Mouse (Mus musculus): ENCODE results near the gene Lrrtm3.

Gene Lrrtm3

GRCm38 (mm10) chr10:64089680-64090460, at the start of gene Lrrtm3:
Lrrtm3 (minus strand) TSS chr10:64090277.
- peak; percentile 64 for DNase-seq

DNA sequence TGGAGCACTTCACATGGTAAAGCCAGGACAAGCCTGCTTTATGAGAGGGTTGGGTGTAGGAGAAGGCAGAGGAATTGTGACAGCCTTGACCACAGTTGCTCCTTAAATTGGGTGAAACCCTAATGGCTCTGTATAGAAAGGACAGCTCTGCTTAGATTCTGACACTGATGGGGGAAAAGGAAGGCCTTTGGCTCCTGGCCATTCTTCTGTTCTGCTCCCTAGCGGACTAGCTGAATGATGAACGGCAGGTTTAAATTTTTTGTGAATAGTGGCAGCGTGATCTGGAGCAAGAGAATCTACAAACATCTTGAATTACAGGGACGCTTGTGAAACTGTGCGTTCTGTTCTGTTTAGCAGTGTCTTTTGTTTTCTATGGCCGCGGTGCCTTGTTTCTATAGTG, 45.4 kb upstream of the Lrrtm3 start:
- DNase-seq, result no peak

DNA sequence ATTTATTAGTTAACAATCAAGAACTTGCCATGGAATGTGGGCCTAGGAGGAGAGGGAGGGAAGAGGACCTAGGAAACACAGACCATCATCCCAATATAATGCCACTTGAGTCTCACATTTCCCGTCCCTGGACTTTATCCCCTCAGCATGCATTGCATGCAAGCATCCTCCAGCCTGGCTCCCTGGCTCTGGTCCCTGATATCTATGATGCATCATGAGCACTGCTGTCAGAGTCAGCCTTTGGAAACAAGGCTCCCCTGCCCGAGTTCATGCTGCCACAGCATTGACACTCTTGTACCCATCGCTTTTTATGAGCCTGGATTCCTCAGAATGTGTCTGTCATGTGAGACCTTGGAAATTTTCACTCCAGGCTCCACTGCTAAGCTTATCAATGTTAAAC, 43.4 kb upstream of the Lrrtm3 start:
- DNase-seq, result no peak

GRCm38 (mm10) chr10:64130397-64131150, 40.5 kb upstream of the Lrrtm3 start:
- no peak for DNase-seq

- DNase-seq, result no peak
Observed at GRCm38 (mm10) chr10:64118833-64119232, 28.8 kb upstream of the Lrrtm3 start.

DNA sequence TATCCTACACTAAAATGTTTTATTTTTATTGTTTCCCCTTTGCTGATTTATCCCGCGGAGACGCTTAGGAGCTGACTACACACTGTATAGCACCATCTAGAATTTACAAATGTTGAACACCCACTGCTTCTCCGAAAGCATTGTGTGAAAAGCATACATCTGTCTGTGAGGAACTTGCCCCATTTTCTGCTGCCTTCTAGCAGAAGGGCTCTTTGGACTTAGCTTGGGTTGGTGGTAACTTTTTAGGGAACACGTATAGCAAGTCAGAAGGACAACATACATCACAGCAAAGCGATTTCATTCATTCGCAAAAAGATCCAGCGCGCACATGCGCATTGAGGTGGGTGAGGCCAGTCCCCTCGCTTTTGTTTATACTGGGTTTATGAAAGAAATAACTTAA, 25.2 kb upstream of the Lrrtm3 start:
- DNase-seq, result no peak

DNA sequence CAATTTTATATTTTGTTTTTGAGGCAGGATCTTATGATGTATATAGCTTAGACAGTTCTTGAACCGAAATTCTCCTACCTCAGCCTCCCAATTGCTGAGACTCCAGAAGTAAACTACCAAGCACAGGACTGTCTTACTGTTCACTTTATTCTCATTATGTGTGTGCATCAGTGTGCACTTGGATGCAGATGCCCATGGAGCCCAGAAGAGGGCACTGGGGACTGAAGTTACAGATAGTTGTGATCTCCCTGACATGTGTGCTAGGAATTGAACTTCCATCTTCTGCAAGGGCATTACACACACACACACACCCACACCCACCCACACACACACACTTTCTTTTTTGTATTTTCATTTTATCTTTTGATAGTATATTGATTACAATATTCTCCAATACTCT, 6.5 kb upstream of the Lrrtm3 start:
- DNase-seq, result no peak

GRCm38 (mm10) chr10:64088774-64089460, 1.2 kb downstream of the Lrrtm3 start:
- no peak for DNase-seq

GRCm38 (mm10) chr10:64087936-64088773, 1.9 kb downstream of the Lrrtm3 start:
- no peak for DNase-seq

- no peak for DNase-seq
Observed at GRCm38 (mm10) chr10:64087521-64087920, 2.6 kb downstream of the Lrrtm3 start.

GRCm38 (mm10) chr10:64086567-64087391, 3.3 kb downstream of the Lrrtm3 start:
- DNase-seq, result no peak

DNA sequence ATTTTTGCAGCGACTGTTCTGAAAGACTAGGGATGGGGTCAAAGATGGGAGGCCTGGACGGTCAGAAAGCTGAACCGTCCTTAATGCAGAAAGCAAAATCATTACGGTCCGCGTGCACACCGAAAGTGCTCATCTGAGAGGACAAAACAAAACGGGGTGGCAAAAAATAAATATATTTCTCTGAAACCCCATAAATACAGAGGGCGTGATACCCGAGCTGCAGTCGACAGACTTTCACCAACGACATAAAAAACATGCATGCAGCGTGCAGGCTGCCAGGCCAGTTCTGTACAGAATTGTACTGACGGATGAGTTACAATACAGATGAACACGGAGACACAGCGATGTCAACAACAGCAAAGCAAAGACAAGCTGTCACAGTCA, 3.9 kb downstream of the Lrrtm3 start:
- DNase-seq, result no peak

- no peak for DNase-seq
Observed at GRCm38 (mm10) chr10:64084465-64084864, 5.6 kb downstream of the Lrrtm3 start.

DNA sequence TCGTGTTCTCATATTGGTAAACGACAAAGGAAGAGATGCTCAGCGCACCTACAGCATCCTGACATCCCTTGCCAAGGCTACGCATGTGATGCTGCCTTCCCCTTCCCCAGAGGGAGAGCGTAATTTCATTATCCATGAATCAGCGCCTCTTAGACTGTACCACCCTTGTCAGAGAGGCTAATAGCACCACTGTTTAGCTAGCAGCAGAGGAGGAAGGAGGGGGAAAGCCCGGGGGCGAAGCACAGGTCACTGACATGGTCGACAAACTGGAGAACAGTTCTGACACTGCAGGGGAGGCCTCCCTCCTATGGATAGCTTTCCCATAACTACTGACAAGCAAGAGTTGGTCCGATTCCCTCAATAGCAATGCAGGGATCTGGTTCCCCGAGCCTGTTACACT, 6.3 kb downstream of the Lrrtm3 start:
- no peak for DNase-seq

DNA sequence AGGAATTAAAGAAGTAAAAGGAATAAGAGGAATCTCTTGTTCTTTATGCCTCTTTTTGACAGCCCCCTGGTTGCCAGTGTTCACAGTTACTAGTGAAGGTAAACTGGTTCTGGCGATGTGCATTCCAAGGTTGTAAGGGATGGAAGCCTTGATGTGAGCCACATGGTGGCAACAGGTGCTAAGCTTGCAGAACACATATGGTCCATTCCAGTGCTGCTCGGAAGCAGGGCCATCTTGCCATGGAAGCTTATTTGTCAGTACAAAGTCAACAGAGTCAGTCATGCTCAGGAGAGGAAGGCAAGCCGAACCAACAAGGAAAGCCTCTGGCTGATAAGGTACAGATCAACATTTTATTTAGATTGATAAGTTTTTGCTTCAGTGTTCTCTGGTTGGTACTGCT, 7.7 kb downstream of the Lrrtm3 start:
- no peak for DNase-seq

DNA sequence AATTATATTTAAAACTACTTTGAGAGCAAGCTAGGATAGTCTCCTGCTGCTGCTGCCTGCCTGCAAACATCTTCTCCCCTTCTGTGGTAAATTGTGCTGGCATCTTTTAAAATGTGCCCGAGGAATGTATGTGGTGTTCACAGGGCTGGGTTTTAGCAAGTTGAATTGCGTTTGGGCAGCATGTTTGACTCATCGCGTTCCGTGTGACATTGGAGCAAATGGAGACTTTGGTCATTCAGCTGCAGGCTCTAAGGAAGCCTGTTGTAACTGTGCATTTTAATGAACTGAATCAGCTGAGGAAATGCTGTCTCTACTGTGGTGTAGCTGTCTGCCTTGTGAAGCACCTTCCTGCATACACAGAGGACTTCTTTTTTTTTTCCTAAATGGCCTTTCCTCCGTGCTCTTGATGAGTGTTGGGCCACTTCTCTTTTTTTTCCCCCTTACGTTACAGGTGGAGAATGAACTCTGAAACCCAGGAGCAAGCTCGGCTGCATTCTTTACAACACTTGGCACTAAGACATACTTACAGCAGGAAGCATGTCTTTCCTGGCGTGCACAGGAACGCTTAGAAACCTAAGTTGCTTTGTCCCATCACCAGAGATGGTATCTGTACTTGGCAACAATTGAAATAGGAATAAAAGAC, 13.5 kb downstream of the Lrrtm3 start:
- no peak for DNase-seq

DNA sequence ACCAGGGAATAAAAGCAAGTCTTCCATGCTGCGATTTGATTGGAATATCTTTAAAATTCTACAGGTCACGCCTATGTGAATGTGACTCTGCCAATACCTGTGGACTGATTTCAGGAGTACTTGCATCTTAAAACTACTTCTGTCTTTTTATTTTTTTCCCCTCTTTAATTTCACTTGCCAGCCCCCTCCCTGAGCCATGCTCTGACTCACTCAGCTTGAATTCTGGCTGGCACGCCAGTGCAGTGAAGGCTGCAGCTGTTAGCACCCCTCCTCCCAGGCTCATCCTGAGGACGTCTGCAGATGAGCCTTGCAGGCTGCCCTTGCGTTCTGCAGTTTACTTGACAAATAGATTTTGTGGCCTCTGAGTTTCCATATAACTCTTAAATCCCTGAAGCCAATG, 14.1 kb downstream of the Lrrtm3 start:
- DNase-seq, result no peak

GRCm38 (mm10) chr10:64063704-64064103, 26.4 kb downstream of the Lrrtm3 start:
- no peak for DNase-seq

GRCm38 (mm10) chr10:64049946-64050345, 40.1 kb downstream of the Lrrtm3 start:
- no peak for DNase-seq

DNA sequence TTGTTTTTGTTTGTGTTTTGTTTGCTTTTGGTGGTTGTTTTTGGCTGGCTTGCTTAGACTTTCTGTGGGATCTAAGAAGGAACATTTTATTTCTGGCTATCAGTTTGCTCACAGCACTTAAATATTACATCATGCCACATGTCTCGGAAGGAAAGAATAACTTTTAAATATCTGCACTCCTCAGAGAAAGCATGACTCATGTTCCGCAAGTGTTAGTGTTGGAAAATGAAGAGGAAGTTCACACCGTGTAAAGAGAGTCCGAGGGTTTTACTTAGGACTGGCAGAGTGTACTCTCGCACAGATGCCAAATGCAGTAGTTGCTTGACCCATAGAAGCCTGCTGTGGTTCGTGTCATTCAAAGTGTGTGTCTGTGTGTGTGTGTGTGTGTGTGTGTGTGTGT, 40.9 kb downstream of the Lrrtm3 start:
- no peak for DNase-seq

DNA sequence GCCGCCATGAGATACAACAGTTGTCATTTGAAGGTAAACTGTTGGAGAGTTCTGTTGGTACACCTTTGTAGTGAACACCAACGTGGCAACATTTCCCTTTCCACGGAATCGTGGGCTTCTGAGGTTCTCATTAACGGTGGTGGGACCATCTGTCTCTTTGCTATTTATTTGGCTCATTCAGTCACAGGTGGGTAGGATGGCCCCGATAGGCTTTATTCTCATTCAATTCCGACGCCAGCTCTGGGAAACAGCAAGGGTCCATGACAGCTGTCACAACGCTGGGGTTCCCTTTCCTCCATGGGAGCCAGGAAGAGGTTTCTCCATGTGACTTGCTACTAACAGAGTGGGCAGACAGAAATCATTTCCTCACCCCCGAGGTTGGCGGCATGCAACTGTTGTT, 48.2 kb downstream of the Lrrtm3 start:
- no peak for DNase-seq

Data from kidney, postnatal 10 days (tissue).